Mouse (Mus musculus) embryonic facial prominence, embryonic 12.5 days (tissue): ENCODE results near the gene Arhgef12. TPM values are rescaled to one million over a fixed set of nuclear protein-coding genes. Genes with fewer than 3 reads are reported as not detected.

Experiments
- ATAC-seq: fragments of 200-750 bp; cut with Nextera tagmentation; 2 replicates; pipeline ENCODE4 v1.8.0; 2017; ENCODE audit not compliant: insufficient number of reproducible peaks, insufficient read depth, low FRiP score, low TSS enrichment
- H3K27ac ChIP-seq: fragments of 300-500 bp; sonication (generic); 2 replicates; pipeline ENCODE4 v1.5.1; 2016; ENCODE audit warnings: mild to moderate bottlenecking
- H3K27me3 ChIP-seq: fragments of 300-500 bp; sonication (generic); 2 replicates; pipeline ENCODE4 v1.6.1; 2016; ENCODE audit warnings: mild to moderate bottlenecking, moderate library complexity
- H3K36me3 ChIP-seq: fragments of 300-500 bp; sonication (generic); 2 replicates; pipeline ENCODE4 v1.6.1; 2016; ENCODE audit warnings: mild to moderate bottlenecking
- H3K4me1 ChIP-seq: fragments of 300-500 bp; sonication (generic); 2 replicates; pipeline ENCODE4 v1.6.1; 2016
- H3K4me2 ChIP-seq: fragments of 300-500 bp; sonication (generic); replicated peaks from 2 replicates; pipeline ENCODE4 v1.6.1; 2016; ENCODE audit warnings: mild to moderate bottlenecking, moderate library complexity
- H3K4me3 ChIP-seq: fragments of 300-500 bp; sonication (generic); 2 replicates; pipeline ENCODE4 v1.5.1; 2016; ENCODE audit warnings: mild to moderate bottlenecking
- H3K9ac ChIP-seq: fragments of 300-500 bp; sonication (generic); 2 replicates; pipeline ENCODE4 v1.6.1; 2016; ENCODE audit warnings: mild to moderate bottlenecking, moderate library complexity
- H3K9me3 ChIP-seq: fragments of 300-500 bp; sonication (generic); 2 replicates; pipeline ENCODE4 v1.6.1; 2016; ENCODE audit warnings: mild to moderate bottlenecking, moderate library complexity
- WGBS: fragments of 180-500 bp; shearing (Covaris S2); methylation state at CpG from one replicate; pipeline ENCODE4 v1.1.7; 2016; 5-methylcytosine and 5-hydroxymethylcytosine counted together
- polyA plus RNA-seq: library from polyadenylated mRNA; unstranded; fragments of >200 nt; fragmentation: Nextera tagmentation; extraction: Ambion mirVana; gene quantifications from 2 replicates; pipeline ENCODE4 v1.2.1, GENCODE M21; 2016

Arhgef12 gene
- 17.0 and 19.7 TPM in 2 replicates for polyA plus RNA-seq

DNA sequence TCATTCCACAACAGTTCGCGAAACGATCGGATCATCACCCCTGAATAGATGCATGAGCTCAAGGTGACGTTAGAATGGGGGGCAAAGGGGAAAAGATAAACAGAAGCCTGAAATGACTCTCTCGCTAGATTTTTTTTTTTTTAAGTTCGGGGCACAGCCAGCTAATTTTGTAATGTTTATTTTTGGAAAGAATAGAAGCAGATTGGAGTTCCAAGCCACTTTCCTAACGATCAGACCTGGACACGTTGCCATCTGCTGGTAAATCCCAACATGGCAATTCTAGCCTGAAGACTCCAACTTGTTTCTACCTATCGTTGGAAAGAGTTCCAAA is at the start of gene Arhgef12:
Gene Arhgef12, minus strand, starts transcription at position 53 of the 331 bp plus-strand sequence.
- H3K4me2 ChIP-seq, result peak within 1 kb of the TSS; percentile 80
- no peaks in the 10 kb centered on the region for H3K27me3 ChIP-seq
- 34% methylated on average over 10 of the region's 10 CpGs for WGBS
- H3K27ac ChIP-seq, result peak within 1 kb of the TSS; percentile 92
- H3K36me3 ChIP-seq, result peaks cover 20% of the 10 kb centered on the region
- H3K9me3 ChIP-seq, result no peaks in the 10 kb centered on the region
- H3K4me1 ChIP-seq, result peaks cover 18% of the 10 kb centered on the region
- H3K9ac ChIP-seq, result peak within 1 kb of the TSS; percentile 95
- ATAC-seq, result no peak
- H3K4me3 ChIP-seq, result peak within 1 kb of the TSS; percentile 87

- H3K9ac ChIP-seq, result no peak overlapping the region
- H3K4me2 ChIP-seq, result no peak overlapping the region
- H3K4me1 ChIP-seq, result no peaks in the 10 kb centered on the region
- no peak for ATAC-seq
- no peaks in the 10 kb centered on the region for H3K9me3 ChIP-seq
- H3K27me3 ChIP-seq, result no peaks in the 10 kb centered on the region
- 85% methylated on average over 6 of the region's 6 CpGs for WGBS
- no peak overlapping the region for H3K4me3 ChIP-seq
- H3K27ac ChIP-seq, result no peak overlapping the region
- H3K36me3 ChIP-seq, result no peaks in the 10 kb centered on the region
Measured at GRCm38 (mm10) chr9:43155960-43156359, 48.9 kb upstream of the Arhgef12 start.

- H3K4me1 ChIP-seq, result 0 out of 2 replicates have a peak, but pooled peaks cover 2% of the 10 kb centered on the region
- no peak overlapping the region for H3K4me2 ChIP-seq
Measured at GRCm38 (mm10) chr9:43151779-43152178, 44.7 kb upstream of the Arhgef12 start.

DNA sequence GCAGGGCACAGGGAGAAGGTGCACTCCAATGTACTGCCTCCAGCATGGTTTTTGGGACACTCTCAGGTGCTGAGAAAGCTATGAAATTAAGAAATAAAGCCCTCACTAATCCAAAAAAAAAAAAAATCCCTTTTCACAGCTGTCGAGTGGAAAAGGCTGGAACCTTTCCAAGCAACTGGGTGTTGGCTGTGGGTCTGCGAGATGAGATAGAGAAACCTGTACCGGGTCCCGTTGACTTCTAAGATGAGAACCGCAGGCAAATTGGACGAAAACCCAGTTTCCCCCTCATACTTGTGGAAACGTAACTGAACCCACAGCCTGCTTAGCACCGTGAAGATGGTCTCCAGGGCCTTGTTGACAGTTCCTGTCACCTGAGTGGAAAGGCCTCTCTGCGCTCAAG is 43.9 kb upstream of the Arhgef12 start:
- Histone ChIP-seq H3K9ac (no peak overlapping the region), H3K36me3 (no peaks in the 10 kb centered on the region), H3K4me2 (no peak overlapping the region), H3K9me3 (no peaks in the 10 kb centered on the region), H3K27ac (no peak overlapping the region), H3K4me3 (no peak overlapping the region), H3K4me1 (0 out of 2 replicates have a peak, but pooled peaks cover 2% of the 10 kb centered on the region), H3K27me3 (no peaks in the 10 kb centered on the region)
- WGBS, result 74% methylated on average over 9 of the region's 9 CpGs
- ATAC-seq, result no peak

More at GRCm38 (mm10) chr9:43151779-43152178, 44.7 kb upstream of the Arhgef12 start:
- no peak for ATAC-seq
- H3K9ac ChIP-seq, result no peak overlapping the region
- H3K27me3 ChIP-seq, result no peaks in the 10 kb centered on the region
- H3K4me3 ChIP-seq, result no peak overlapping the region
- H3K36me3 ChIP-seq, result no peaks in the 10 kb centered on the region
- WGBS, result 76% methylated on average over 6 of the region's 6 CpGs
- no peaks in the 10 kb centered on the region for H3K9me3 ChIP-seq
- no peak overlapping the region for H3K27ac ChIP-seq

DNA sequence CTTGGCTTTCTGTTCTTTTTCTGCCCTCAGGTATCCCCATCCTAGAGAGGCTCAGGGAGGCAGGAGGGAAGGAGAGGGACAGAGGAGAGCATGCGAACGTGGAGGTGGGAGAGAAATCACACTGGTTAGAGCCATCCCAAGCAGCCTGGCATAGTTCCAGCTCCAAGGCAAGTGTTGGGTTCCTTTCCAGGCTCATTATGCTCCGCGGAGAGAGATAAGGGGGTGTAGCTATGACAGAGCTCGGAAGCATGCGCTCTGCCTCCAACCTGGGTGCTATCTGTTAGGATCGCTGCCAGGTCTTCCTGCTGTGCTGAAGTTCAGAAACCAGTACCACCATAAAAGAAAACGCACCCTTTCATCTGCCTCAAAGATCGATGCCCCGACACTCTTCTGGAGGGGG is 43.0 kb upstream of the Arhgef12 start:
- H3K36me3 ChIP-seq, result no peaks in the 10 kb centered on the region
- H3K4me1 ChIP-seq, result 0 out of 2 replicates have a peak, but pooled peaks cover 2% of the 10 kb centered on the region
- no peaks in the 10 kb centered on the region for H3K27me3 ChIP-seq
- no peak overlapping the region for H3K4me2 ChIP-seq
- 65% methylated on average over 10 of the region's 10 CpGs for WGBS
- H3K9ac ChIP-seq, result no peak overlapping the region
- H3K9me3 ChIP-seq, result no peaks in the 10 kb centered on the region
- H3K4me3 ChIP-seq, result no peak overlapping the region
- no peak for ATAC-seq
- H3K27ac ChIP-seq, result no peak overlapping the region

GRCm38 (mm10) chr9:43149498-43149897 is 42.5 kb upstream of the Arhgef12 start:
- no peak overlapping the region for H3K9ac ChIP-seq
- H3K4me1 ChIP-seq, result 0 out of 2 replicates have a peak, but pooled peaks cover 2% of the 10 kb centered on the region
- H3K4me2 ChIP-seq, result no peak overlapping the region
- H3K4me3 ChIP-seq, result no peak overlapping the region
- H3K27ac ChIP-seq, result no peak overlapping the region
- ATAC-seq, result no peak
- 83% methylated on average over 3 of the region's 3 CpGs for WGBS
- H3K9me3 ChIP-seq, result no peaks in the 10 kb centered on the region
- H3K27me3 ChIP-seq, result no peaks in the 10 kb centered on the region
- no peaks in the 10 kb centered on the region for H3K36me3 ChIP-seq

GRCm38 (mm10) chr9:43145196-43145595 is 38.2 kb upstream of the Arhgef12 start:
- ATAC-seq, result no peak
- 0 out of 2 replicates have a peak, but pooled peaks cover 2% of the 10 kb centered on the region for H3K4me1 ChIP-seq
- H3K4me2 ChIP-seq, result no peak overlapping the region
- 78% methylated on average over 4 of the region's 4 CpGs for WGBS
- no peak overlapping the region for H3K27ac ChIP-seq
- no peak overlapping the region for H3K4me3 ChIP-seq
- no peaks in the 10 kb centered on the region for H3K36me3 ChIP-seq
- H3K9ac ChIP-seq, result no peak overlapping the region
- H3K9me3 ChIP-seq, result no peaks in the 10 kb centered on the region
- no peaks in the 10 kb centered on the region for H3K27me3 ChIP-seq

GRCm38 (mm10) chr9:43144206-43144810 is 37.3 kb upstream of the Arhgef12 start:
- no peak for ATAC-seq
- Histone ChIP-seq H3K9ac (no peak overlapping the region), H3K4me1 (no peaks in the 10 kb centered on the region), H3K9me3 (no peaks in the 10 kb centered on the region), H3K36me3 (no peaks in the 10 kb centered on the region), H3K4me3 (no peak overlapping the region), H3K27ac (no peak overlapping the region), H3K27me3 (no peaks in the 10 kb centered on the region), H3K4me2 (no peak overlapping the region)
- 74% methylated on average over 12 of the region's 12 CpGs for WGBS

DNA sequence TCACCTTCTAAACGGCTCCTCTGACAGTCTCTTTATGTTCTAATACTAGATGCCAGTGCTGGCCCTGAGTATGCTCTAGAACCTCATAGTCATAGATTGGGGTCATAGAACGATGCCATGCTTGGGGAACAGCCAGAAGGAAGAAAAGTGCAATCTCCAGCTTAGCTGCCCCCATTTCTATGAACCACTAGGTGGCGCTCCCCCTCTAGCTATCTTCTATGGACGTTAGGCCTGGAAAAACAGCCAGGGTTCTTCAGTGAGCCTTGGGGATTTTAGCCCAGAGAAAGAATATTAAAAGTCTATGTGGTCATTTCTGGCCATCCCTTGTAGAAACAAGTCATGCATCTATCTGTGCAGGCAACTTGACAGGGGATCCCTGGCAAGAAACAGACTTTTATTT is 34.8 kb upstream of the Arhgef12 start:
- Histone ChIP-seq H3K36me3 (no peaks in the 10 kb centered on the region), H3K4me1 (no peaks in the 10 kb centered on the region), H3K9ac (no peak overlapping the region), H3K9me3 (no peaks in the 10 kb centered on the region), H3K27ac (no peak overlapping the region), H3K4me3 (no peak overlapping the region), H3K4me2 (no peak overlapping the region), H3K27me3 (no peaks in the 10 kb centered on the region)
- 7% methylated on average over 4 of the region's 4 CpGs for WGBS
- ATAC-seq, result no peak

DNA sequence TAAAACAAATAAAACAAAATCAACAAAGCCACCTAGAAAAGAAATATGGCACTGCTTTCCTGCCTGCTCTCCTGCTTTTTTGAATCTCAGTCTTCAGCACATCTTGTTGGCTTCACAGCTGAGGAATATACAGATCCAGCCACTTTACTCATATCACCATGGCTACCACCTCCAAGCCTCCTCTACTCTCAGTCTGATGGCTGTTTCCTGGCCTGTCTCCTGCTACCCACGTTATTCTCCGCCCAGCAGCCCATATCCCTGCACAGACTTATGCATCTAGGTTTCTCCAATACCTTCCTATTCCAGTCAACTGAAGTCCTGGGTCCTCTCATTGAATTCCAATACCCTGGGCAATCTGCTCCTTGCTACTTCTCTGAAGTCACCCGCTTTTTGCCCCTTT is 26.5 kb upstream of the Arhgef12 start:
- H3K9ac ChIP-seq, result no peak overlapping the region
- H3K4me3 ChIP-seq, result no peak overlapping the region
- no peaks in the 10 kb centered on the region for H3K36me3 ChIP-seq
- 76% methylated on average over 3 of the region's 3 CpGs for WGBS
- ATAC-seq, result no peak
- H3K4me1 ChIP-seq, result no peaks in the 10 kb centered on the region
- no peaks in the 10 kb centered on the region for H3K27me3 ChIP-seq
- no peaks in the 10 kb centered on the region for H3K9me3 ChIP-seq
- no peak overlapping the region for H3K4me2 ChIP-seq
- H3K27ac ChIP-seq, result no peak overlapping the region

DNA sequence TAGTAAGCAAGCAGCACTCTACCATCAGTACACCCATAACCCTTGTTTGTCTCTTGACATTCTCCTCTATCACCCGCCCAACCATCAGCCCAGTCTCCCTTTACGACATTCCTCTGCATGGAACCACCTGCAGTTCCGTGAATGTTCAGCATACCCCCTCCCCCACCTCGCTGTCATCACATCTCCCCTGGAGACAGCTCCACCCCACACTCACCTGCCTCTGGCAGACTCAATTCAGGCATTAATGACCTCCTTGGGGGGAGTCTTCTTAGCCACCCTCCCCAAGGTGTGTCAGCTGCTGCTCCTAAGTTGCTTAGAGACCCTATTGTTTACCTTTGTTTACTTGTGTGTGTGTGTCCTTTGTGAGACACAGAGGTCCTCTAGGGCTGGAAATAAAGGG is 25.3 kb upstream of the Arhgef12 start:
- 27% methylated on average over 4 of the region's 4 CpGs for WGBS
- Histone ChIP-seq H3K4me1 (no peaks in the 10 kb centered on the region), H3K36me3 (no peaks in the 10 kb centered on the region), H3K4me3 (no peak overlapping the region), H3K27me3 (no peaks in the 10 kb centered on the region), H3K4me2 (no peak overlapping the region), H3K27ac (no peak overlapping the region), H3K9ac (no peak overlapping the region), H3K9me3 (no peaks in the 10 kb centered on the region)
- no peak for ATAC-seq

DNA sequence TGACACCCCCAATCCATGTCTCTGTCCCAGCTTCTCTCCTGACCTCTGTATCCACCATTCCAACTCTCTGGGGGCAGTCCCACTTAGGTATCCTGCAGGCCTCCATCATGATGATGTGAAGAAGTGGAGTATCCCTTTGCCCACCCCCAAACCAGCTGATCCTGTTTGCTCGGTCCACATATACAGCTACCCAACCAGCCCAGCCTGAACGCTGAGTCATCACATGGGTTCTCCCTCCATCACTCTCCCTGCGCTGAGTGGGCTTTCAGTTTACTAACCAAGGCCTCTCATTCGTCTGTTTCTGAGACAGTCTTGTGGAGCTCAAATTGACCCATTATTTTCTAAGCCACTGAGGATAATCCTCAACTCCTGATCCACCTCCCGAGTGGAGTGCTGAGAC is 24.9 kb upstream of the Arhgef12 start:
- Histone ChIP-seq H3K4me3 (no peak overlapping the region), H3K36me3 (no peaks in the 10 kb centered on the region), H3K4me2 (no peak overlapping the region), H3K9ac (no peak overlapping the region), H3K27me3 (no peaks in the 10 kb centered on the region), H3K27ac (no peak overlapping the region), H3K9me3 (no peaks in the 10 kb centered on the region), H3K4me1 (no peaks in the 10 kb centered on the region)
- WGBS, result 72% methylated on average over 5 of the region's 5 CpGs
- ATAC-seq, result no peak
